Mouse (Mus musculus) ES-Bruce4 (cell line): ENCODE measurements at regions not wholly inside any gene's neighbourhood (a gene's known extent, or its start where the extent isn't known, plus 50 kb on each side); places are given as distances from the start of the nearest gene placed in this dataset.

Experiments used
- CTCF ChIP-seq: IDR thresholded peaks from one replicate; pipeline ENCODE4 v1.8.1; 2011; ENCODE audit warnings: low read depth, low read length
- EP300 ChIP-seq: IDR thresholded peaks from 2 replicates; pipeline ENCODE4 v1.6.1; 2011; ENCODE audit warnings: low read depth, low read length; ENCODE audit not compliant: insufficient read depth
- POLR2A ChIP-seq: IDR thresholded peaks from one replicate; pipeline ENCODE4 v1.8.1; 2011; ENCODE audit warnings: low read length; ENCODE audit not compliant: insufficient read depth

- TF ChIP-seq CTCF (no peak), POLR2A (no peak), EP300 (no peak)
These were observed 292.3 kb downstream of the Sec16b start for GRCm38 (mm10) chr1:157798561-157799553.
